Mouse (Mus musculus): Measurements from ENCODE around the gene Nipal3. TPM values are rescaled to one million over a fixed set of nuclear protein-coding genes. Genes with fewer than 3 reads are reported as not detected.

Nipal3 gene
- polyA plus RNA-seq, 1 experiment from 2014 or later: 6.8 TPM

GRCm38 (mm10) chr4:135406180-135406579 lies 88.7 kb downstream of the Nipal3 start:
- Histone ChIP-seq H3K9me3 (replicated peaks; ENCODE audit: low read length) (no peaks in the 10 kb centered on the region), H3K4me2 (ENCODE audit: low read length) (no peak overlapping the region), H3K36me3 (ENCODE audit: insufficient read depth, low read length) (no peaks in the 10 kb centered on the region), H3K4me1 (replicated peaks; ENCODE audit: insufficient read depth, low read length) (no peaks in the 10 kb centered on the region), H3K4me3 (replicated peaks; ENCODE audit: low read depth, low read length) (no peak overlapping the region), H3K27me3 (ENCODE audit: insufficient read depth, low read length) (no peaks in the 10 kb centered on the region), H3K27ac (no peak overlapping the region), H3K9ac (ENCODE audit: low read depth, low read length) (no peak overlapping the region)
- WGBS: 48% methylated on average over 5 of the region's 5 CpGs
- no peak for TF ChIP-seq CTCF (IDR thresholded peaks at IDR 0.05; ENCODE audit: low read depth)
- ATAC-seq (replicated peaks; ENCODE audit: low FRiP score, low read depth) (no peak), DNase-seq (ENCODE audit: low spot score) (no peak)

GRCm38 (mm10) chr4:135404916-135405315 lies 89.9 kb downstream of the Nipal3 start:
- TF ChIP-seq CTCF (IDR thresholded peaks at IDR 0.05; ENCODE audit: low read depth): no peak
- Histone ChIP-seq H3K36me3 (ENCODE audit: insufficient read depth, low read length) (no peaks in the 10 kb centered on the region), H3K27ac (no peak overlapping the region), H3K9me3 (replicated peaks; ENCODE audit: low read length) (no peaks in the 10 kb centered on the region), H3K9ac (ENCODE audit: low read depth, low read length) (no peak overlapping the region), H3K27me3 (ENCODE audit: insufficient read depth, low read length) (no peaks in the 10 kb centered on the region), H3K4me1 (replicated peaks; ENCODE audit: insufficient read depth, low read length) (no peaks in the 10 kb centered on the region), H3K4me2 (ENCODE audit: low read length) (no peak overlapping the region), H3K4me3 (replicated peaks; ENCODE audit: low read depth, low read length) (no peak overlapping the region)
- 96% methylated on average over 2 of the region's 2 CpGs for WGBS
- DNase-seq (ENCODE audit: low spot score) (no peak), ATAC-seq (replicated peaks; ENCODE audit: low FRiP score, low read depth) (no peak)

DNA sequence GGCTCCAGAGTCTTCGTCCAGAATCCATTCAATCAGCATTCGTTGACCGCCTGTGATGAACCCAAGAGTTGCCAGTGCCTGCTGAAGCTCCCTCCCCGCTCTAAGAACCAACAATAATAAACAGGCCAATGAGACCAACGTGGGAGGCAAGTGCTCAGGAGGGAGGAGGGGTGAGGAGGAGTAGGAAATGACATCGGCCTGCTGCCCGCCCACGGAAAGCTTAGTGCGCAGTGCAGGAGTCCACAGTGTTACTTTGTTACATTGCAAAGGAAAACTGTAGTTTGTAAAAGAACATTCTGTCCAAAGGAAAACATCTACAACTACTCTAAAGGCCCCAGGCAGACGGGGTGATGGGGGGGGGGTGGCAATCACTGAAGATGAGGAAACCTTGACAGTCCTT lies 90.8 kb downstream of the Nipal3 start:
- WGBS: 56% methylated on average over 10 of the region's 10 CpGs
- no peak for ATAC-seq (replicated peaks; ENCODE audit: low FRiP score, low read depth)
- Histone ChIP-seq H3K27me3 (ENCODE audit: insufficient read depth, low read length) (no peaks in the 10 kb centered on the region), H3K4me3 (replicated peaks; ENCODE audit: low read depth, low read length) (no peak overlapping the region), H3K27ac (no peak overlapping the region), H3K4me2 (ENCODE audit: low read length) (no peak overlapping the region), H3K9me3 (replicated peaks; ENCODE audit: low read length) (no peaks in the 10 kb centered on the region), H3K36me3 (ENCODE audit: insufficient read depth, low read length) (no peaks in the 10 kb centered on the region), H3K4me1 (replicated peaks; ENCODE audit: insufficient read depth, low read length) (no peaks in the 10 kb centered on the region), H3K9ac (ENCODE audit: low read depth, low read length) (no peak overlapping the region)
- TF ChIP-seq CTCF (IDR thresholded peaks at IDR 0.05; ENCODE audit: low read depth): no peak
- no peak for DNase-seq (ENCODE audit: low spot score)

GRCm38 (mm10) chr4:135401881-135402280 lies 93.0 kb downstream of the Nipal3 start:
- Histone ChIP-seq H3K36me3 (ENCODE audit: insufficient read depth, low read length) (no peaks in the 10 kb centered on the region), H3K9me3 (replicated peaks; ENCODE audit: low read length) (no peaks in the 10 kb centered on the region), H3K9ac (ENCODE audit: low read depth, low read length) (no peak overlapping the region), H3K27me3 (ENCODE audit: insufficient read depth, low read length) (no peaks in the 10 kb centered on the region), H3K4me1 (replicated peaks; ENCODE audit: insufficient read depth, low read length) (peaks cover 7% of the 10 kb centered on the region; the same call in 1 of the 2 replicates), H3K4me2 (ENCODE audit: low read length) (no peak overlapping the region), H3K27ac (no peak overlapping the region), H3K4me3 (replicated peaks; ENCODE audit: low read depth, low read length) (no peak overlapping the region)
- no peak for TF ChIP-seq CTCF (IDR thresholded peaks at IDR 0.05; ENCODE audit: low read depth)
- ATAC-seq (replicated peaks; ENCODE audit: low FRiP score, low read depth) (no peak), DNase-seq (ENCODE audit: low spot score) (no peak)
- 32% methylated on average over 7 of the region's 7 CpGs for WGBS

- WGBS: 3% methylated on average over 29 of the region's 29 CpGs
- DNase-seq (ENCODE audit: low spot score): no peak
- H3K4me3 ChIP-seq (replicated peaks; ENCODE audit: low read depth, low read length): peak within 1 kb of the TSS; percentile 38
- no peaks in the 10 kb centered on the region for H3K9me3 ChIP-seq (replicated peaks; ENCODE audit: low read length)
- TF ChIP-seq CTCF (IDR thresholded peaks at IDR 0.05; ENCODE audit: low read depth): no peak
- H3K4me2 ChIP-seq (ENCODE audit: low read length): peak within 1 kb of the TSS; percentile 76
- H3K9ac ChIP-seq (ENCODE audit: low read depth, low read length): 0 out of 2 replicates have a peak within 1 kb of the TSS, but pooled peaks have one; percentile 18
- peaks cover 7% of the 10 kb centered on the region; the same call in 1 of the 2 replicates for H3K4me1 ChIP-seq (replicated peaks; ENCODE audit: insufficient read depth, low read length)
- ATAC-seq (replicated peaks; ENCODE audit: low FRiP score, low read depth): peak; percentile 29; the same call in 1 of the 2 replicates
- no peak within 1 kb of the TSS for H3K27ac ChIP-seq
- no peaks in the 10 kb centered on the region for H3K27me3 ChIP-seq (ENCODE audit: insufficient read depth, low read length)
- H3K36me3 ChIP-seq (ENCODE audit: insufficient read depth, low read length): no peaks in the 10 kb centered on the region
These were observed 96.8 kb downstream of the Nipal3 start, which contains the start of gene Ncmap for GRCm38 (mm10) chr4:135397991-135398390. Gene Ncmap (minus strand): TSS chr4:135398227.

DNA sequence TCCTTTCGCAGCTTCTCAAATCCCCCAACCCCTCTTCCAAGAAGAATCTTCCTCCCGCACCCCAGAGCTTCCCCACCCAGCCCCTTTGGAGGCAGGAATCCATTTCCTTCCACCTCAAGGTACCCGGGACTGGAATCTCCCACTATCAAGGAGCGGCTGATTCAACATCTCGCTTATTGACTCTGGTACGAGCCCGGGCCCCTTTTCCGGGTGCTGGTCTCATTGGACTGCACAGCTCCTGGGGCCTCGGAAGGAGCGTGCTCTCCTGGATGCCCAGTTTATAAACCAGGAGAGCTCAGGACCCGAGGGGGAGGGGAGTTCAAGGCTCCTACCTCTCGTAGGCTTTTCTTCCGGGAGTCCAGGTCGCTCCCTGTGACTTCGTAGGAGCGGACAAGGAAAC lies 97.3 kb downstream of the Nipal3 start:
- Histone ChIP-seq H3K27me3 (ENCODE audit: insufficient read depth, low read length) (no peaks in the 10 kb centered on the region), H3K9me3 (replicated peaks; ENCODE audit: low read length) (no peaks in the 10 kb centered on the region), H3K4me1 (replicated peaks; ENCODE audit: insufficient read depth, low read length) (peaks cover 7% of the 10 kb centered on the region; the same call in 1 of the 2 replicates), H3K4me2 (ENCODE audit: low read length) (peak overlapping the region; percentile 76), H3K9ac (ENCODE audit: low read depth, low read length) (0 out of 2 replicates have a peak overlapping the region, but pooled peaks have one; percentile 18), H3K36me3 (ENCODE audit: insufficient read depth, low read length) (no peaks in the 10 kb centered on the region), H3K27ac (no peak overlapping the region), H3K4me3 (replicated peaks; ENCODE audit: low read depth, low read length) (peak overlapping the region; percentile 38)
- TF ChIP-seq CTCF (IDR thresholded peaks at IDR 0.05; ENCODE audit: low read depth): no peak
- 10% methylated on average over 16 of the region's 16 CpGs for WGBS
- ATAC-seq (replicated peaks; ENCODE audit: low FRiP score, low read depth): peak; percentile 21; the same call in 1 of the 2 replicates
- DNase-seq (ENCODE audit: low spot score): no peak

DNA sequence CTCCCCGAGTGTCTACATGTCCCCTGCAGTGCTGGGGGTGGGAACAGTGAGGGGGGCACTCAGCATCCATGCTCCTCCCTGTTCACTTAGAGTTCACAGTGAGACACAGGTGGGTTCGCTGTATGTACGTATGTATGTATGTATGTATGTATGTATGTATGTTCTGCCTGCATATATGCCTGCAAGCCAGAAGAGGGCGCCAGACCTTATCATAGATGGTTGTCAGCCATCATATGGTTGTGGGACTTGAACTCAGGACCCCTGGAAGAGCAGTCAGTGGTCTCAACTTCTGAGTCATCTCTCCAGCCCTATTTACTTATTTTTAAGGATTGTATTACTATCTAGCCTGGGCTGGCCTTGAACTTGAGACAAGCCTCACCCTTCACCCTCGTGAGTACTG lies 98.5 kb downstream of the Nipal3 start:
- no peak; the same call in 1 of the 2 replicates for TF ChIP-seq CTCF (IDR thresholded peaks at IDR 0.05; ENCODE audit: low read depth)
- WGBS: 91% methylated on average over 5 of the region's 5 CpGs
- Histone ChIP-seq H3K4me3 (replicated peaks; ENCODE audit: low read depth, low read length) (no peak overlapping the region), H3K27ac (no peak overlapping the region), H3K4me1 (replicated peaks; ENCODE audit: insufficient read depth, low read length) (peaks cover 7% of the 10 kb centered on the region; the same call in 1 of the 2 replicates), H3K9me3 (replicated peaks; ENCODE audit: low read length) (no peaks in the 10 kb centered on the region), H3K27me3 (ENCODE audit: insufficient read depth, low read length) (no peaks in the 10 kb centered on the region), H3K9ac (ENCODE audit: low read depth, low read length) (no peak overlapping the region), H3K4me2 (ENCODE audit: low read length) (no peak overlapping the region), H3K36me3 (ENCODE audit: insufficient read depth, low read length) (no peaks in the 10 kb centered on the region)
- DNase-seq (ENCODE audit: low spot score) (no peak), ATAC-seq (replicated peaks; ENCODE audit: low FRiP score, low read depth) (no peak)

MicroRNAs within 50 kb of the gene (microRNA counts, 519-probe panel; counts per million panel counts)
- 330 counts per million, percentile 68 among the panel's probes with 10 or more counts for microRNA mmu-miR-700

Small RNAs within 50 kb of the gene (microRNA-seq; reads per million reads assigned to microRNA genes)
- gene Gm25317: not detected
- 164 reads per million, percentile 56 among the genes with 10 or more reads in this experiment for gene Mir700

Other genes starting within 250 kb of the Nipal3 start
- gene Clic4, start 222.2 kb downstream of the Nipal3 start, polyA plus RNA-seq (2015; fragmentation: Nextera tagmentation; extraction: Ambion mirVana): 147 and 166 TPM in 2 replicates
- gene Srrm1, start 141.7 kb downstream of the Nipal3 start, polyA plus RNA-seq (2015; fragmentation: Nextera tagmentation; extraction: Ambion mirVana): 183 and 203 TPM in 2 replicates
- 2.0 and 2.6 TPM in 2 replicates for gene Ncmap, start 96.8 kb downstream of the Nipal3 start, polyA plus RNA-seq (2015; fragmentation: Nextera tagmentation; extraction: Ambion mirVana)
- gene Rcan3, start 61.2 kb downstream of the Nipal3 start, polyA plus RNA-seq (2015; fragmentation: Nextera tagmentation; extraction: Ambion mirVana): 16.2 and 17.8 TPM in 2 replicates
- 0.42 and 0.52 TPM in 2 replicates for gene Stpg1, start 248 bp downstream of the Nipal3 start, polyA plus RNA-seq (2015; fragmentation: Nextera tagmentation; extraction: Ambion mirVana)
- 3.6 and 4.6 TPM in 2 replicates for gene Grhl3, start 78.6 kb upstream of the Nipal3 start, polyA plus RNA-seq (2015; fragmentation: Nextera tagmentation; extraction: Ambion mirVana)
- 0.83 and 1.3 TPM in 2 replicates for gene Ifnlr1, start 191.2 kb upstream of the Nipal3 start, polyA plus RNA-seq (2015; fragmentation: Nextera tagmentation; extraction: Ambion mirVana)
- gene Il22ra1, start 233.1 kb upstream of the Nipal3 start, polyA plus RNA-seq (2015; fragmentation: Nextera tagmentation; extraction: Ambion mirVana): 0.04 and 0.08 TPM in 2 replicates